Mouse (Mus musculus) spleen, postnatal 14 days (tissue): ENCODE measurements around the gene Ostm1.

Experiments
- DNase-seq, 2 experiments: peaks; one replicate each; pipeline ENCODE4 v3.0.0; 2021 to 2022; ENCODE audit warnings: low spot score in 2 of 2

Ostm1 gene

GRCm38 (mm10) chr10:42583157-42583872 is at the start of gene Ostm1, which contains the start of gene Nr2e1:
Gene Ostm1, plus strand, starts transcription at chr10:42583822.
Gene Nr2e1, minus strand, starts transcription at chr10:42583632.
- DNase-seq, result no peak

- DNase-seq, result no peak
These were observed 49.7 kb upstream of the Ostm1 start for GRCm38 (mm10) chr10:42533836-42534453.

DNA sequence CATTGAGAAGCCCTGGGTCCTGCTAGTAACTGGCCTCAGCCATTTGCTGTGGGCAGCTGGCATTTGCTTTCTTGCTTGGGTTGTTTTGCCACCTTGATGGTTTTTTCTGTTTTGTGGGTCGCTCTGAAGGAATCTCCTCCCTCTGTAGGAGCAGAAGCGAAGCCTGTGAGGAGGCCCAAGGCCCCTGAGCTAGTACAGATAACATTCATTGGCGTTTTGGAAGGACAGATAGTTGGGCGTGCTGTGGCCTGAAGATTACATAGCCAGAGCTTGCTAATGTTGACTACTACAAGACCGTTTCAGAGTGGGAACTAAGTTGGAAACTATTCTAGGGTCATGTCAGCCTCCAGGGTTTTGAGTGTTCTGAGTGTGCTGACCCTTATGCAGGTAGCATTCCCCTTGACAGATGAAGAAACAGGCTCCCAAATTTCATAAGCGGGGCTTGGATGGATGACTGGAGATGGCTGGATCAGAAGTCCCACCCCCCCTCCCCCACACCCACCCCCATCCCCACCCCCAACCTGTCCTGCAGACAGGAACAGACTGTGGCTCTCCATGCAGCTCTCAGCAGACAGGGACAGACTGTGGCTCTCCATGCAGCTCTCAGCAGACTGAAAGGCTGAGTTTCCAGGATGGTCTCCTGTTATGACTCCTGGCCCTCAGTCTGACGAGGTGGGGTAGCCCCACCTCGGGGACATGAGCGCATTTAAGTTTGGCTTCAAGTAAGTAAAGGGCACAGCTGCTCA is 45.9 kb upstream of the Ostm1 start:
- DNase-seq, result no peak

GRCm38 (mm10) chr10:42545707-42546503 is 37.7 kb upstream of the Ostm1 start:
- DNase-seq, result no peak

DNA sequence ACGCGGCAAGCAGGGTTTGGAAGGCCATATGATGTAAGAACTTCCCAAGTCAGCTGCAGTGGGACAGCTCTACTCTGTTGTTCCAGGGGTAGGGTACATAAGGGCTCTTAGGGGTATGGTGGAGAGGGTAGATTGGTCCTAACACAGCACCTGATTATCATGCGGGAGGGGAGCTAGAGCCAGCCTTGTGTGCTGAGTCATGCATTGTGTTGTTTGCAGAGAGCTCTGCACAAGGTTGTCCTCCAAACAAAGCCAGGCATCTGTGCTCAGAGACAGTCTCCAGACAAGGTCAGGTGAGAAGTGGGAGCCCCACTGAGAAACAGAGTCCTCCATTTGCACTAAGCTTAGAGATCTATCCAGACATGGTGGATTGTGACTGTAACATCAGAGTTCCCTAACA is 37.1 kb upstream of the Ostm1 start:
- DNase-seq, result no peak

GRCm38 (mm10) chr10:42559581-42560200 is 23.9 kb upstream of the Ostm1 start:
- DNase-seq, result no peak

DNA sequence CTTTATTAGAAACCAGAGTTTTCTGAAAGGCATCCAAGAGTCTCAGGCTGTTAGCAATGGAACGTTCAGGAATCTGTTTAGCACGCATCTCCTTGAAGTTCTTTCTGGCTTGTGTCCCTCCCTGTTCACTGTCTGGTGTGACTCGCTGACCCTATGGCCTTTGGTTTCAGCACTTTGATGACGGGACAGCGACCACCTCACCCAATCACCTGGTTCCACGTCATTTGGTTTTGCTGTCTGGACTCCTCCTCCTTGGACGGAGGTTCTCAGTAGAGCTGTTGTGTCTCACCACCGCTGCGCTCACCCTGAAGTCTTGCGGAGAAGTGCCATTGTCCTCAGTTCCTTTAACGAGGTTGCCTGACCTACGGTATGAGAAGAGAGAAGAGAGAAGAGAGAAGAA is 21.4 kb upstream of the Ostm1 start:
- no peak for DNase-seq

GRCm38 (mm10) chr10:42572567-42572966 is 11.1 kb upstream of the Ostm1 start:
- DNase-seq, result no peak

GRCm38 (mm10) chr10:42572971-42573370 is 10.7 kb upstream of the Ostm1 start:
- no peak for DNase-seq

GRCm38 (mm10) chr10:42574639-42575038 is 9.0 kb upstream of the Ostm1 start:
- DNase-seq, result no peak

DNA sequence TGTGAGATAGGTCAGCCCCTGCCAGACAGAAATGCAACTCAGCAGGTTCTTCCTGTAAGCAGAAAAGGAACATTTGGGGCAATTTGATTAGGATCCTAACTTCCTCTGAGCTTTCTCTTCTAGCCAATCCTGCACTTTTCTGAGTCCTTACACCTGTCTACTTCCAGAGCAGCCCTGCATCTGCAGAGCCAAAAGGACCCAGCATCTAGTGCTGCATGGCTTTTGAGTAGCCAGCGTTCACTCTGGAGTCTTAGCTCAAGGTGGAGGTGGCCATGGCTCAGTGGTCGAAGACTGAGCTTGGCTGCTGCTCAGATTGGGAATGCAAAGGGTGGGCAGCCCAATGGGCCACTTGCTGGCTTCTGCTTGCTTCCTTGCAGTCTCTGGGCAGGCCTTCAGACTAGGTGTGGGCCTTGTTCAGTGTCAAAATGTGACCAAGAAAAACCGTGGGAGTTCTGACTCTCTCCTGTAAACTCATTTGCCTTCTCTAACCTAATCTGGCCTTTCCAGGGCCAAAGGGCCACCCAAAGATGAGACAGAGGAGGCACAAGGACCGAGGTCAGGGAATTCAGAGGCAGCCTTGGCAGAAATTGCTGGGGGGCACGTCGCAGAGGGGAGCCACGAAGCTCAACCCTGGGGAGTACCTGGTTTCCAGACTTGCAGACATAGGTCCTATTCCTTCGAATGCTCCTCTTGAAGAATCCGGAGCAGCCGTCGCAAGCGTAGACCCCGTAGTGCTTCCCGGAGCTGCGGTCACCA is 5.9 kb upstream of the Ostm1 start:
- no peak for DNase-seq

DNA sequence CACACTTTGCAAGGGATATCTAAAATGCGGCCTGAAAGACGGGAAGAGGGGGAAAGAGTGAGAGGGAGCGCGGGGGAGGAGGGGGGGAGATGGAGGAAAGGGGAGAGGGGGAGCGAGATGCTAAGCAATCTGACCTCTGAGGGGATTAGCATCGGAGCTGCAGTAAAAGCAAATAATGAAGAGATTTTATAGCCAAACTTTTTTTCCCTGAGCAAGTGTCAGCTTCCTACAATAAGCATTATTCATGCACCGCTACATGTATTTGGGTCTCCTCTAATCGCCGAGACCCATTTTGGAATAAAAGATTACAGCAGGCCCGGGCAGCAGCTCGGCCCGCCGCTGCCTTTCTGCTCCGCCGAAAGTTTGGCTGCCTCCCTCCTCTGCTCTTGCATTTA is 5.3 kb upstream of the Ostm1 start:
- no peak for DNase-seq

DNA sequence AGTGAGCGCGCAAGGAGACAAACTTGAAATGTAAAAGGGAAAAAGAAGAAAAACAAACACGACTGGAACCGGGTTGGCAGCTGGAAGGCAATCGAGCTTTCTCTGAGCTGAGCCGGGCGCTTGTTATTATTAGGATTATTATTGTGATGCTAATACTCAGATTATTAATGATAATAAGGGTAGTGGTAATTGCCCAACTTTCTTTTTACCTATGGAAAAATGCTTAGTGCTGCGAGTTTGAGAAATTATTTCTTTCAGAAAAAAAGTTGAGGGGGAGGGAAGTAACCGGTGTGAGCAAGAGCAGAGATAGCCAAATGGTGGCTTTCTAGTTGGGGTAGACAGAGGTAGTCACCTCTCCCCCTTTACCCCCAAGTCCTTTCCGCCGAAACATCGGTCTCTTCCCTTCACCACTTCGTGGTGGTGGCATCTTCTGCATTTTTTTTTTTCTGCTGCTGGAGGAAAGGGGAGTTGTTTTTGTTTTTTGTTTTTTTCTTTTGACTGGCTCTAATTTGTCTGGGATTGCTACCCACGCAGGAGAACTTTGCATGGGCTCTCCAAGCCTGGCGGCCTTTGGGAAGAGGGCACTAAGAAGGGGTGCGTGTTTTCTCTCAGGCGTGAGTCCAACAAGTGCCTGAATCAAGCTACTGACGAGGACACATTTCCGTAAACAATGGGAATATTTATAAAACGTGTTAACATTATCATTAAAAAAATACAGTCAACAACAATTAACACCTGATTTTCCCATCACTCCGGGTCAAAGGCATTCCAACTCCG is 4.7 kb upstream of the Ostm1 start:
- DNase-seq, result no peak

DNA sequence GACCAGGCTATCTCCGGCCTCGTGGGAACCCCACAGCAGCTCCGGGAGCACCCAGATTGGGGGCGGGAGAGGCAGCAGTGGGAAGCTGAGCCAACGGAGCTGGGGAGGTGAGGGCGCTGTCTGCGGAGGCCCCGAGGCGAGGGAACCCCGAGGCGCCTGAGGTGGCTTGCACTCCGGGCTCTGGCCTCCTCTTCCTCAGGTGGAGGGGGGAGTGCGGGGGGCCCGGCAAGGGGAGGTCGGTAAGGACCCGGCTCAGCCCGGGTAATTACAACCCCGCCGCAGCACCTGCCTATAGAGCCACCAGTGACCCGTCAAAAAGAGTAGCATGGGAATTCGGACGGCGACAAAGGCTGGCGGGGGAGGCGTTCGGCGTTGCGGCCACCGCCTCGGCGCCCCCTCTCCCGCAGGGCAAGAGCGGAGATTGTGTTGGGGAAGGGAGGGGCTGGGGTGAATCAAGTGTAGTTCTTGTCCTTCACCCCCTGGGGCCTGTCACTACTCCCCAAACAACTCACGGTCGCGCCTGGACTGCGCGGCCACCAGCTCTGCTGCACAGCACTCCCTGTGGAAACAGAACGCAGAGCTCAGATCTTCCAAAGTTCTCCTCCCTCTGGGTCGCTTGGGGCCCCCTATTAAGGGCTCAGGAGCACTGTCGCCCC is 4.0 kb upstream of the Ostm1 start:
- DNase-seq, result no peak

DNA sequence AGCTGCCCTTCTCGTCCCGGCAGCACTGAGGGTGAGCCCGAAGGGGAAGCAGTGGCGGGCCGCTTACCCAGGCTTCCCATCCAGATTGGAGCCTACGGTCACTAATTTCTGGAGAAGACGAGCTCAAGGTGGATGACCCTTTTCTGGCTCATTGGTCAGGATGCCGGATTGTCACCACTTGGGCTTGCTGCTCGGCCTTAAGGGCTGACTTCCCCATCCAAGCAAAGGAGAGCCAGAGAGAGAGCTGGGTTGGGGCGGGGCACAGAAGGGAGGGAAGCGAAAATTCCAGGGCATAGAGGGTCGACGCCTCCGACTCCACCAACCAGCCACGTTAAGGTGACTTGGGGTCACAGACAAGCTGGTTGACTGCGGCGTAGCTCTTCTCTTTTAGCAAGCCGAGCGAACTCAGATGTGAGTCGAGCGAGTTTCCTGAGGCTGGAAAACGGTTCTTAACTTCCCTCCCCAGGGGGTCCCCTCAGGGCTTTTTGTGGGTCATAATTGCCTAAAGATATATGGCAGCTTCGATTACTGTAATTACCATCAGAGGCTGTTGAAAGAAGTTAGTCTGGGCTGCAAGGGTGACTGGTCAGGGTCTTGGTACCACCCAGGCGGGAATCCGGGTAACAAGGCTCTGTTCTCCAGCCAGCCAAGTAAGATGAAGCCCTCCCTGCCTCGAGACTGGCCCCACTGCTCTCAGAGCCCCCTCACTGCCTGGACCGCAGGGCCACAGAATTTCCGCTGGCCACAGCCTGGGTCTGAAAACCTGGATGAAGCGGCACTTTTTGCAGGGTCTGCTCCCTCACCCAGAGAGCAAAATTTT is 3.3 kb upstream of the Ostm1 start:
- DNase-seq, result no peak

DNA sequence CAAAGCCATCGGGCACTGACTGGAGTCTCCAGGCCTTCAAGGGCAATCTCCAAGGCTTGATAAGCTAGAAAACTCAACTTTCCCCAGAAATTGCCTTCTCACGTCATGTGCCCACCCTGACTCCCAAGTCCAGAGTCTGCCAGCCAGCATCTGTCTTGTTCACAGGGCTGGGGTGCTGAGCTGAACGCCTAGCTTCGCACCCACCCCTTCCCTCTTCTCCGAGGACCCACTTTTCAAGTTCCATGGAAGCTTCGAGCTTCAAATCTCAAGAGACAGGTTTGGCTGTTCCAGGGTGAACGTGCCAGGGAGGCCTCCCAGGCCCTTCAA is 2.7 kb upstream of the Ostm1 start:
- no peak for DNase-seq

DNA sequence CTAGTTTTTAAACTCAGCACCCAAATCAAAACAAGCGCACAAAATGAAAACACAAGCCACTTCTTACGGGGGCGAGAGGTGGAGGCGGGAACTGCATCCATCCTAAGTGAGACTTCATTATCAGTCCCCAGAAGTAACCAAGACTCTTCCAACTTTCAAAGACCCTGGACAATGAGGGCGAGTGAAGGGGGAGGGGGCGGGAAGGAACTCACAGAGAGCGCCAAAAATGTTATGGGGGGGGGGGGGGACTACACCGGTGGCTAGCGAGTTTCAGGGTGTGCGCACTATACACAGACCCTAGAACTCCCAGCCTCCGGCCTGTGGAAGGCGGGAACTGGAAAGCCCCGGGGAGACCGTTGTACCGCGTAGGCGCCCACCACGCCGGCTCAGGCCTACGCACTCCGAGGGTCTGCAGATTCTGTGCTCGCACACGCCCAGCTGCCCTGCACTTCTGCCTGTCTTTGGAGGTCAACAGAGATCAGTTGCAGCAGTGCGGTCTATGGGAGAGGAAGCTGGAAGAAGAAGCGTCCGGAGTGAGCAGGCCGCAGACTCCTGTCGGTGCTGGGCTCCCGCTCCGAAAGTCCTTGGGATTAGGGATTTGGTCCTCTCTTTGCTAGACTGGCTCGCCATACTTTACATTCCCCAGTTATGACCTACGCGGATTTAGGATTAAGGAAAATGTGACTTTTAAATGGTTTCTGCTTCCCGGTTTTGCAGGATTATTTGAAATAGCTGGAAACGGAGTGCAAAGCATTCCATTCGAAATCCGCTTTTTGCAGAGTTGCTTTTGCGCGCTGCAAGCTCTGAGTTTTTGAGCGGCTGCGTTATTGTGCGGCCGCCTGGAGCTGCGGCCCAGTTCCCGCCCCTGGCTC is 1.7 kb upstream of the Ostm1 start:
- DNase-seq, result no peak

DNA sequence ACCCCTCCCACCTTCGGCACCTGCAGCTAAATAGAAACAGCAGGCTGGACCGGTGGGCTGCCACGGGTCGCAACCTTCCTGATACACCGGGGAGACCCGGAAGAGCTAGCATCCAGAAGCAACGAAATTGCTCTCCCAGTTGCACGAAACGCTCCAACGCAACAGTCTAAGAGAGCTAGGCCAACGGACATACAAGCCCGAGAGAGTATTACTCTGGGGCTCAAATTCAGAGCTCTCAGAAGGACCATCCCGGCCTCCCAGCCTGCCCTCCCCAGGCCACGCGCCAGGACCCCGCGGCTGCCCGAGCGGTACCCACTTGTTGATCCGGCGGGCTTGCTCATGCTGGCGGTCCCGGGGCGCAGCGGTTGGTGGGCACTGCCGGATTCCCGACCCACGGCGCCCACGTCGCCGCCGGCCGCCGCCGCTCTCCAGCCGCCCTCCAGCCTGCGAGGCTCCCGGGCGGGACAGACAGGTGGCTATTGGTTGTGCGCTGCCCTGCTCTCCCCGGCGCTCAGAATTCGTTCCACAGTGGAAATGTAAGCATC is 984 bp upstream of the Ostm1 start:
- DNase-seq, result no peak
